Mouse (Mus musculus) liver, postnatal 0 days (tissue): ENCODE data around the gene 2200002J24Rik. TPM values are rescaled to one million over a fixed set of nuclear protein-coding genes. Genes with fewer than 3 reads are reported as not detected.
A peak's percentile ranks its signal among the peaks of the same experiment; 100 is the strongest.

Experiments used
- ATAC-seq: fragments of 200-750 bp; cut with Nextera tagmentation; 2 replicates; pipeline ENCODE4 v1.8.0; 2017; ENCODE audit warnings: mild to moderate bottlenecking, moderate library complexity
- DNase-seq: peaks from one replicate; pipeline ENCODE4 v3.0.0-alpha.2; 2016
- H3K27ac ChIP-seq: fragments of 300-500 bp; sonication (generic); 2 replicates; pipeline ENCODE4 v1.5.1; 2014; ENCODE audit warnings: antibody characterized with exemption, moderate library complexity, mild to moderate bottlenecking, low read depth
- H3K27me3 ChIP-seq: fragments of 300-500 bp; sonication (generic); 2 replicates; pipeline ENCODE4 v1.6.1; 2014; ENCODE audit warnings: low read length, control low read depth, mixed read lengths; ENCODE audit not compliant: insufficient read depth
- H3K36me3 ChIP-seq: fragments of 300-500 bp; sonication (generic); replicated peaks from 2 replicates; pipeline ENCODE4 v1.6.1; 2014; ENCODE audit warnings: mild to moderate bottlenecking, control low read depth, low read length, moderate library complexity, mixed read lengths; ENCODE audit not compliant: insufficient read depth
- H3K4me1 ChIP-seq: fragments of 300-500 bp; sonication (generic); 2 replicates; pipeline ENCODE4 v1.6.1; 2014; ENCODE audit warnings: antibody characterized with exemption, mild to moderate bottlenecking, control low read depth; ENCODE audit not compliant: insufficient read depth
- H3K4me2 ChIP-seq: fragments of 300-500 bp; sonication (generic); 2 replicates; pipeline ENCODE4 v1.6.1; 2014; ENCODE audit warnings: low read depth, mild to moderate bottlenecking, low read length, moderate library complexity, mixed read lengths
- H3K4me3 ChIP-seq: fragments of 300-500 bp; sonication (generic); 2 replicates; pipeline ENCODE4 v1.5.1; 2014; ENCODE audit warnings: low read depth, low read length
- H3K9ac ChIP-seq: fragments of 300-500 bp; sonication (generic); replicated peaks from 2 replicates; pipeline ENCODE4 v1.6.1; 2014; ENCODE audit warnings: mild to moderate bottlenecking, moderate library complexity
- H3K9me3 ChIP-seq: fragments of 300-500 bp; sonication (generic); 2 replicates; pipeline ENCODE4 v1.6.1; 2016; ENCODE audit warnings: mild to moderate bottlenecking, control low read depth, low read length, mixed read lengths
- CTCF ChIP-seq: sonication (generic); IDR thresholded peaks from 2 replicates; pipeline ENCODE4 v1.5.1; 2016; ENCODE audit warnings: antibody characterized with exemption, low read depth
- EP300 ChIP-seq: IDR thresholded peaks from 2 replicates; pipeline ENCODE4 v1.6.1; 2016; ENCODE audit warnings: antibody characterized with exemption, low read depth, mild to moderate bottlenecking
- WGBS: fragments of 180-500 bp; shearing (Covaris S2); extraction: QIAGEN DNeasy Blood & Tissue Kit; methylation state at CpG from one replicate; pipeline ENCODE4 v1.1.7; 2014; ENCODE audit not compliant: insufficient replicate concordance; 5-methylcytosine and 5-hydroxymethylcytosine counted together
- polyA plus RNA-seq: library from polyadenylated mRNA; unstranded; fragments of >200 nt; fragmentation: Nextera tagmentation; extraction: Ambion mirVana; gene quantifications from 2 replicates; pipeline ENCODE4 v1.2.1, GENCODE M21; 2015

Gene 2200002J24Rik
- polyA plus RNA-seq, 1 experiment from 2014 or later: 0.53 TPM

- Histone ChIP-seq H3K27ac (no peak within 1 kb of the TSS), H3K36me3 (no peaks in the 10 kb centered on the region), H3K4me1 (no peaks in the 10 kb centered on the region), H3K9ac (no peak within 1 kb of the TSS), H3K4me2 (no peak within 1 kb of the TSS), H3K4me3 (no peak within 1 kb of the TSS), H3K27me3 (no peaks in the 10 kb centered on the region), H3K9me3 (no peaks in the 10 kb centered on the region)
- DNase-seq (no peak), ATAC-seq (no peak)
- no peak for TF ChIP-seq CTCF
- no peak for TF ChIP-seq EP300
- WGBS: 71% methylated on average over 9 of the region's 9 CpGs
Measured at GRCm38 (mm10) chr7:30671480-30671879, 27.2 kb upstream of the 2200002J24Rik start, which contains the start of gene Pmis2. TSS of gene Pmis2 (minus strand) at chr7:30671605.

GRCm38 (mm10) chr7:30678263-30678975 lies 20.3 kb upstream of the 2200002J24Rik start:
- H3K4me1 ChIP-seq: no peaks in the 10 kb centered on the region
- no peak for DNase-seq

GRCm38 (mm10) chr7:30681897-30682296 lies 16.8 kb upstream of the 2200002J24Rik start:
- no peak overlapping the region for H3K27ac ChIP-seq
- peaks cover 4% of the 10 kb centered on the region; the same call in 1 of the 2 replicates for H3K4me1 ChIP-seq
- no peak overlapping the region for H3K4me3 ChIP-seq
- TF ChIP-seq EP300: no peak
- TF ChIP-seq CTCF: no peak
- H3K9me3 ChIP-seq: no peaks in the 10 kb centered on the region
- no peak for ATAC-seq
- H3K9ac ChIP-seq: no peak overlapping the region
- H3K4me2 ChIP-seq: no peak overlapping the region
- DNase-seq: no peak
- WGBS: 77% methylated on average over 5 of the region's 5 CpGs
- no peaks in the 10 kb centered on the region for H3K27me3 ChIP-seq
- no peaks in the 10 kb centered on the region for H3K36me3 ChIP-seq

More at GRCm38 (mm10) chr7:30678263-30678975, 20.3 kb upstream of the 2200002J24Rik start:
- Histone ChIP-seq H3K9ac (no peak overlapping the region), H3K27ac (no peak overlapping the region), H3K4me2 (no peak overlapping the region), H3K36me3 (no peaks in the 10 kb centered on the region), H3K9me3 (no peaks in the 10 kb centered on the region), H3K27me3 (no peaks in the 10 kb centered on the region), H3K4me3 (no peak overlapping the region)
- ATAC-seq: no peak
- 67% methylated on average over 5 of the region's 5 CpGs for WGBS
- no peak for TF ChIP-seq EP300
- peak; percentile 40 for TF ChIP-seq CTCF

- H3K9ac ChIP-seq: no peak overlapping the region
- no peak overlapping the region for H3K27ac ChIP-seq
- ATAC-seq (no peak), DNase-seq (no peak)
- TF ChIP-seq CTCF (no peak), EP300 (no peak)
- H3K4me3 ChIP-seq: no peak overlapping the region
- H3K4me1 ChIP-seq: peaks cover 10% of the 10 kb centered on the region
- no peaks in the 10 kb centered on the region for H3K36me3 ChIP-seq
- no peaks in the 10 kb centered on the region for H3K27me3 ChIP-seq
- H3K9me3 ChIP-seq: no peaks in the 10 kb centered on the region
- H3K4me2 ChIP-seq: no peak overlapping the region
- WGBS: 32% methylated on average over 2 of the region's 2 CpGs
Measured at GRCm38 (mm10) chr7:30683425-30683824, 15.3 kb upstream of the 2200002J24Rik start.

DNA sequence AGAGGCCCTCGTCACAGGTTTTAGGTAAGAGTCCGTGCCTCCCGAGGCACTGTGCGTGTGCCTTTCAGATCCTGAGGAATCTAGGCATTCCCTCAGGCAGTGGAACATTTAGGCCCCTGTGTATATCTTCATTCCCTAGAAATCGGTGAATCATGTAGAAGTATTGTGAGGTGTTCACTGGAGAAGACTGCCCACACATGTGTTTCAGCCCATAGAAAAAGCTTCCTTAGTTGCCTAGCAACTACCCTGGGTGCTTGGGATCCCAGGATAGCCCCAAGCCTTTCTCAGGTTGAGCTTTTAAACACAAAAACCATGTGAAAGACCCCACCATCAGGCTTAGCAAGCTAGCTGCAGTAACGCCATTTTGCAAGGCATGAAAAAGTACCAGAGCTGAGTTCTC lies 10.4 kb upstream of the 2200002J24Rik start:
- Histone ChIP-seq H3K4me1 (peaks cover 10% of the 10 kb centered on the region), H3K9ac (no peak overlapping the region), H3K4me3 (no peak overlapping the region), H3K9me3 (no peaks in the 10 kb centered on the region), H3K27ac (no peak overlapping the region), H3K36me3 (no peaks in the 10 kb centered on the region), H3K27me3 (no peaks in the 10 kb centered on the region), H3K4me2 (no peak overlapping the region)
- WGBS: 80% methylated on average over 6 of the region's 6 CpGs
- no peak for TF ChIP-seq EP300
- TF ChIP-seq CTCF: no peak
- DNase-seq (no peak), ATAC-seq (no peak)

GRCm38 (mm10) chr7:30698101-30698500 lies 625 bp upstream of the 2200002J24Rik start:
- Histone ChIP-seq H3K4me1 (peaks cover 11% of the 10 kb centered on the region), H3K4me3 (no peak overlapping the region), H3K9me3 (no peaks in the 10 kb centered on the region), H3K4me2 (no peak overlapping the region), H3K36me3 (no peaks in the 10 kb centered on the region), H3K27ac (peak overlapping the region; percentile 37), H3K27me3 (no peaks in the 10 kb centered on the region), H3K9ac (no peak overlapping the region)
- 25% methylated on average over 5 of the region's 5 CpGs for WGBS
- ATAC-seq (no peak), DNase-seq (peak; percentile 26)
- TF ChIP-seq EP300: no peak
- no peak for TF ChIP-seq CTCF
